Mouse (Mus musculus) ES-Bruce4 (cell line): Measurements from ENCODE around the gene Hsd17b3. TPM values are rescaled to one million over a fixed set of nuclear protein-coding genes. Genes with fewer than 3 reads are reported as not detected.

Experiments used
- H3K27ac ChIP-seq: 2 replicates; pipeline ENCODE4 v1.5.1; 2012; ENCODE audit warnings: low read length, inconsistent platforms; ENCODE audit not compliant: insufficient read depth
- H3K27me3 ChIP-seq: 2 replicates; pipeline ENCODE4 v1.6.1; 2012; ENCODE audit warnings: mild to moderate bottlenecking, low read length, inconsistent platforms; ENCODE audit not compliant: control insufficient read depth, poor library complexity, insufficient read depth, severe bottlenecking
- H3K36me3 ChIP-seq: 2 replicates; pipeline ENCODE4 v1.6.1; 2012; ENCODE audit warnings: inconsistent platforms, mild to moderate bottlenecking, low read length, moderate library complexity; ENCODE audit not compliant: control insufficient read depth, poor library complexity, insufficient read depth, severe bottlenecking
- H3K4me1 ChIP-seq: one replicate; pipeline ENCODE4 v1.8.1; 2011; ENCODE audit warnings: low read length; ENCODE audit not compliant: control insufficient read depth, insufficient read depth
- H3K4me3 ChIP-seq: 2 replicates; pipeline ENCODE4 v1.5.1; 2011; ENCODE audit warnings: low read depth, mild to moderate bottlenecking, low read length
- H3K9ac ChIP-seq: 2 replicates; pipeline ENCODE4 v1.6.1; 2012; ENCODE audit warnings: low read depth, mild to moderate bottlenecking, inconsistent platforms; ENCODE audit not compliant: poor library complexity, severe bottlenecking
- H3K9me3 ChIP-seq: replicated peaks from 2 replicates; pipeline ENCODE4 v1.6.1; 2012; ENCODE audit warnings: mild to moderate bottlenecking, low read length, inconsistent platforms; ENCODE audit not compliant: control insufficient read depth, poor library complexity, insufficient read depth, severe bottlenecking
- CTCF ChIP-seq: IDR thresholded peaks from one replicate; pipeline ENCODE4 v1.8.1; 2011; ENCODE audit warnings: low read depth, low read length
- EP300 ChIP-seq: IDR thresholded peaks from 2 replicates; pipeline ENCODE4 v1.6.1; 2011; ENCODE audit warnings: low read depth, low read length; ENCODE audit not compliant: insufficient read depth
- POLR2A ChIP-seq: IDR thresholded peaks from one replicate; pipeline ENCODE4 v1.8.1; 2011; ENCODE audit warnings: low read length; ENCODE audit not compliant: insufficient read depth
- polyA plus RNA-seq: library from polyadenylated mRNA; stranded (reverse); fragments of >200 nt; gene quantifications from 2 replicates; pipeline ENCODE4 v1.2.4, GENCODE M21; 2011; ENCODE audit warnings: low read depth; ENCODE audit not compliant: missing spikeins, insufficient read depth, insufficient read length

The Hsd17b3 gene
- polyA plus RNA-seq, 1 experiment: not detected

DNA sequence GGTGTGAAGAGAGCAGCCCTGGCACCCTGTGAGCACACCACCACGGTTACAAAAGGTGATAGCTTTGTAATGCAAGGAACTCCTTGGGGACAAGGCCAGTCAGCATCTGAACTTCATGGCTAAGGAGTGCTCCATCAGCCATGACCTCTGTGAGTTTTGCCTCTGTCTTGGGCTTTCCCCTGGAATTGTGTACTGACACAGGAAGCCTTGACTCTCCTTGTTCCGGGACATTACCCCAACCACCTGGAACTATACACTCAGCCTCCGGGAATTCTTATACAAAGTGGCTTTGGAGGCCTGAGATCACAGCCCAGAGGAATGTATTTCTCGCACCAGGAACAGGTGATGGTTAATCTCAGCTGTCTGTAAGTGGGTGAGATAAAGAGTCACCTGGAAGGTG lies 64.2 kb downstream of the Hsd17b3 start:
- no peaks in the 10 kb centered on the region for H3K36me3 ChIP-seq
- no peaks in the 10 kb centered on the region for H3K4me1 ChIP-seq
- no peaks in the 10 kb centered on the region for H3K27me3 ChIP-seq
- H3K9me3 ChIP-seq: no peaks in the 10 kb centered on the region
- H3K27ac ChIP-seq: no peak overlapping the region
- no peak overlapping the region for H3K9ac ChIP-seq
- no peak overlapping the region for H3K4me3 ChIP-seq
- no peak for TF ChIP-seq CTCF
- TF ChIP-seq POLR2A: no peak
- no peak for TF ChIP-seq EP300

DNA sequence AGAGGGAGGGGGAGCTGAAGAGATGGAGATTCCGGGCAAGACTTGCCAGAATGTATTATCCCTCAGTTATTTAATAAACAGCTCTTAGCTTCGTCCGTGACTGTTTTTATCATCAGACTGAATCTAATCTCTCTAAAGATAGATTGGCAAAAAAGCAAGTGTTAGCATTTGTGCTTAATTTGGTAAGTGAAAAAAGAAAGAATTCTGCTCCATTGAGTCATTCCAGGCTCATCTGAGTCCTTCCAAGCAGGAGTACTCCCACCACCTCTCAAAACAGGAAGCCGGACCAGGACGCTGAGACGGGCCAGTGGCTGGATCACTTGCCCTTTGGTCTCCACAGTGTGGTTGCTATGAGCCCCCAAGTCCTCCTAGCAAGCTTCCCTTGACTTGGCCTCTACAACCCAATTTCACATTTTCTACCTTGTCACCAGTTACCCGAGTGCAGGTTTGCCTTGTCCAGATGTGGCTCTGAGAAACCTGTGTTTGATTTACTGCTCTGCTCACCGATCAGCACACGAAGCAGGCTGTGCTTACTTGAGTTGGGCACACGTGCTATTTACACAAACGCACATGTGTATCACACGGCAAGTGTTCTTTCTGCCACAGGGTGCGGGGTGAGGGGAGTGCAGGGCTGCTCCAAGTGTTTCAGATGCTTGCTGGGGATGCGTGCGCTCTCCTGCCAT lies 66.1 kb downstream of the Hsd17b3 start:
- no peak for TF ChIP-seq CTCF
- TF ChIP-seq POLR2A: no peak
- TF ChIP-seq EP300: no peak
- no peak overlapping the region for H3K9ac ChIP-seq
- no peaks in the 10 kb centered on the region for H3K4me1 ChIP-seq
- H3K27me3 ChIP-seq: no peaks in the 10 kb centered on the region
- no peak overlapping the region for H3K27ac ChIP-seq
- no peaks in the 10 kb centered on the region for H3K36me3 ChIP-seq
- no peak overlapping the region for H3K4me3 ChIP-seq
- H3K9me3 ChIP-seq: no peaks in the 10 kb centered on the region

DNA sequence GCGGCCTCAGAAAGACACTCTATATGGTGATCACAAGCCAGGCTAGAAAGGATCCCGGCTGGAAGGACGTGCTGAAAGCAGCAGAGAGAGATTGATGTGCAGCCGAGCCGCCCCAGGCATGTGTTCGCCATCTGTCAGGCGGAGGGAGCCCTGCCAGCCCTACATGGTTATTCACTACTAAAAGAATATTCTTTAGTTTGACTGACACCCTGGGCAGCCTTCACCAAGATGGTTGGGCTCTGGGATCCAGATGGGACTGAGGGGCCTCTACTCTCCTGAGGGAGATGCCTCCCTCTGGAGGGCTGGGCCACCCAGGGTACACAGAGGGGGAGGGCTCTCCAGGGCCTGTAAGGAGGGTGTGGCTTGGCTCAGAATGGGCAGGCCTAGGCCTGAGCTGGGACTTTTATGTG lies 68.1 kb downstream of the Hsd17b3 start:
- no peak for TF ChIP-seq EP300
- TF ChIP-seq CTCF: no peak
- peak; percentile 36 for TF ChIP-seq POLR2A
- H3K36me3 ChIP-seq: no peaks in the 10 kb centered on the region
- no peak overlapping the region for H3K27ac ChIP-seq
- no peak overlapping the region; the same call in 1 of the 2 replicates for H3K9ac ChIP-seq
- no peaks in the 10 kb centered on the region for H3K27me3 ChIP-seq
- peak overlapping the region; percentile 11 for H3K4me3 ChIP-seq
- peaks cover 4% of the 10 kb centered on the region; the same call in 1 of the 2 replicates for H3K9me3 ChIP-seq
- no peaks in the 10 kb centered on the region for H3K4me1 ChIP-seq

DNA sequence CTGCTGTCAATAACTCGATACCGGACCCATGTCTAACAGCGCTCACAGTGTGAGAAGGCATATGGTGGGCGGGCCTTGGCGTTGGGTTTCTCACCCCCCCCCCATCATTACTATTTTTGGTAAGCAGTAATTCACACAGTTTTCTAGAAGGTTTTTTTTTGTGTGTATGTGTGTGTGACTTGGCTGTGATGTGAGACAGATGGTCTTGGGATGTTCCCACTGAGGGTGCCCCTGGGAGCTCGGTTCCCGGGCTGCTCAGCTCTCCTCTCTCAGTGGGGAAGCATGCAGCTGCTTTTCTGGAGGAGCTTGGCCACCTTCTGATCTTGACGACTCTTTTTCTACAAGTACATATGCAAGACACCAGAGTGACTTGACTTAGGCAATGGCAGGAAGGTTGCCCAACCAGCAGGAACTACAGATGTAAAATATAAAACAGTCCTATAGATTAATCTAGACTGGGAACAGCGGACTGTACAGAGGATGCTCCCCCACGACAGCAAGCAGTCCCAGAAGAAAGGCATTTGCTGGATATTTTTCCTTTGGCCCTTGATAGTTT lies 70.4 kb downstream of the Hsd17b3 start:
- H3K27me3 ChIP-seq: no peaks in the 10 kb centered on the region
- H3K4me3 ChIP-seq: no peak overlapping the region
- H3K4me1 ChIP-seq: no peaks in the 10 kb centered on the region
- H3K27ac ChIP-seq: no peak overlapping the region
- no peaks in the 10 kb centered on the region for H3K36me3 ChIP-seq
- H3K9me3 ChIP-seq: peaks cover 4% of the 10 kb centered on the region; the same call in 1 of the 2 replicates
- H3K9ac ChIP-seq: no peak overlapping the region
- TF ChIP-seq CTCF (no peak), EP300 (no peak), POLR2A (no peak)

DNA sequence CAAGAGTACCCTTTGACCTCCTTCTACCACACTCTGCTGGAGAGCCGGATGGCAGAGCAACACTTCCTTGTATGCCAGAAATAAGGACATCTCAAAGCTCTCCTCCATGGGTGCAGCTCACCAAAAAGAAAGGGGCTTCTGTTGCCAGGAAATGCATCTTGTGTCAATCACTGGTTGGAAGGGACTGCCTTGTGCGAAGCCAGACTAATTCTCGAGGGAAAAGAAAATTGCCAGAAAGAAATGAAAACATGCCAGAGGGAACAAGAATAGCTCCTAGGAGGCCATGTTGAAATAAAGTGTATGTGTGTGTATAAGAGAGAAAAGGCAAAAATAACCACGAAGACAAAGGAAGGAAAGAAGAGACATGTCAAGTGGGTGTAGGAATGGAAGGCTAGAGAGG lies 73.0 kb downstream of the Hsd17b3 start:
- H3K9me3 ChIP-seq: peaks cover 4% of the 10 kb centered on the region; the same call in 1 of the 2 replicates
- H3K36me3 ChIP-seq: no peaks in the 10 kb centered on the region
- H3K4me3 ChIP-seq: no peak overlapping the region
- H3K9ac ChIP-seq: no peak overlapping the region
- H3K4me1 ChIP-seq: no peaks in the 10 kb centered on the region
- no peak overlapping the region for H3K27ac ChIP-seq
- no peaks in the 10 kb centered on the region for H3K27me3 ChIP-seq
- TF ChIP-seq EP300 (no peak), POLR2A (no peak), CTCF (no peak)

DNA sequence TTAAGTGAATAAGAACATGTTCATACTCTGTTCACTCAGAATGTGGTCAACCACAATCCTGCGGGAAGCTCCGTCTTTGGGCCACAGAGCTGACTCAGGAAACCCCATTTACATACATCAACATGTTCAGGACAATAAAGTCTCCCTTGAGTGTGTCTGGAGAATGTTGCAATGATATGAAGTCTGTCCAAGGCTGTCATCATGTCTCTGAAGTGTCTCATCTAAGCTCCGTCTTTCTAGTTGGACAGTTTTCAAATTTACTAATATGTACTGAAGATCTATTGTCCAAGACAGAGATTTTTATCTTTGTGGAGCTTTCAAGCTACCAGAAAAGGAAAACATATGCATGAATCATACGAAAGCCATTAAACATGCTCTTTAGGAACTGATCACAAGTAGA lies 77.9 kb downstream of the Hsd17b3 start:
- H3K4me1 ChIP-seq: no peaks in the 10 kb centered on the region
- no peak overlapping the region for H3K9ac ChIP-seq
- H3K36me3 ChIP-seq: no peaks in the 10 kb centered on the region
- H3K9me3 ChIP-seq: no peaks in the 10 kb centered on the region
- H3K27me3 ChIP-seq: no peaks in the 10 kb centered on the region
- TF ChIP-seq EP300 (no peak), CTCF (no peak), POLR2A (no peak)
- no peak overlapping the region for H3K27ac ChIP-seq
- H3K4me3 ChIP-seq: no peak overlapping the region

Other genes starting within 250 kb of the Hsd17b3 start
- gene Slc35d2, start 40.1 kb upstream of the Hsd17b3 start, polyA plus RNA-seq: 6.3 and 7.7 TPM in 2 replicates
- 24.9 and 32.2 TPM in 2 replicates for gene Zfp367, start 64.0 kb upstream of the Hsd17b3 start, polyA plus RNA-seq
- 7.0 and 10.9 TPM in 2 replicates for gene Habp4, start 72.6 kb upstream of the Hsd17b3 start, polyA plus RNA-seq
- 27.3 and 30.4 TPM in 2 replicates for gene Cdc14b, start 186.1 kb upstream of the Hsd17b3 start, polyA plus RNA-seq
- 15.2 and 15.5 TPM in 2 replicates for gene Aaed1, start 223.5 kb upstream of the Hsd17b3 start, polyA plus RNA-seq